Mouse (Mus musculus): ENCODE results near the gene Gm4881. TPM values are rescaled to one million over a fixed set of nuclear protein-coding genes. Genes with fewer than 3 reads are reported as not detected.

Gene Gm4881
- polyA plus RNA-seq, 1 experiment: not detected

DNA sequence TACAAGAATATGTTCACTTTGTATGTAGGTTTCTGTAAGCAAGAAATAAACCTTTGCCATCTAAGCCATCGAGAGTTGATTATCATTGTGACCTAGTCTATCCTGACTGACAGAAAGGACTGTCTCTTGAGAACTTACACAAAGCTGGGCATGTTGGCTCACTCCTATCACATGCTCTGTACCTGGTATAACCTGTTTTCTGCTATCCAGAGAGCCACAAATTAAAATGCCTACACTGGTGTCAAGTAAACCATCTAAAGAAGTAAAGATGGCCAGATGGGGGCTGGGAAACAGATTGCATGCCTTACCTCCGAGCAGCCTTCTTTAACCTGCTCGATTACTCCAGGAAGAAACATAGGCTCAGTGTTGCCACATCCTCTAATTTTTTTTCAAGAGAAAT is 66.7 kb downstream of the Gm4881 start:
- H3K4me1 ChIP-seq (ENCODE audit: control insufficient read depth, insufficient read depth, low read length): no peaks in the 10 kb centered on the region
- H3K27ac ChIP-seq (ENCODE audit: insufficient read depth, low read depth, low read length): no peak overlapping the region
- TF ChIP-seq POLR2A (IDR thresholded peaks at IDR 0.05; ENCODE audit: borderline replicate concordance, low read depth, low read length): no peak
- TF ChIP-seq CTCF (IDR thresholded peaks at IDR 0.05; ENCODE audit: low read depth, low read length): no peak
- H3K4me3 ChIP-seq (ENCODE audit: insufficient read depth, low read length): no peak overlapping the region

Other genes starting within 250 kb of the Gm4881 start
- gene BC049730, start 235.3 kb downstream of the Gm4881 start, polyA plus RNA-seq (2012; ENCODE audit: insufficient read depth, insufficient read length, missing spikeins): not detected in 2 replicates
- gene Gm4763, start 217.6 kb downstream of the Gm4881 start, polyA plus RNA-seq (2012; ENCODE audit: insufficient read depth, insufficient read length, missing spikeins): not detected in 2 replicates
- gene Cd177, start 184.2 kb downstream of the Gm4881 start, polyA plus RNA-seq (2012; ENCODE audit: insufficient read depth, insufficient read length, missing spikeins): 0.47 and 0.74 TPM in 2 replicates
- 1.7 TPM in 1 of 2 replicates, not detected in the other for gene Ceacam10, start 167.3 kb downstream of the Gm4881 start, polyA plus RNA-seq (2012; ENCODE audit: insufficient read depth, insufficient read length, missing spikeins)
- gene Gm9844, start 82.3 kb downstream of the Gm4881 start, polyA plus RNA-seq (2012; ENCODE audit: insufficient read depth, insufficient read length, missing spikeins): 2.4 TPM in 1 of 2 replicates, not detected in the other
- gene Lypd4, start 74.6 kb downstream of the Gm4881 start, polyA plus RNA-seq (2012; ENCODE audit: insufficient read depth, insufficient read length, missing spikeins): not detected in 2 replicates
- not detected in 2 replicates for gene Dmrtc2, start 74.4 kb downstream of the Gm4881 start, polyA plus RNA-seq (2012; ENCODE audit: insufficient read depth, insufficient read length, missing spikeins)
- gene Rps19, start 60.1 kb downstream of the Gm4881 start, polyA plus RNA-seq (2012; ENCODE audit: insufficient read depth, insufficient read length, missing spikeins): 1,580 and 1,635 TPM in 2 replicates
- gene Cd79a, start 47.1 kb downstream of the Gm4881 start, polyA plus RNA-seq (2012; ENCODE audit: insufficient read depth, insufficient read length, missing spikeins): not detected in 2 replicates
- 197 and 204 TPM in 2 replicates for gene Arhgef1, start 41.6 kb downstream of the Gm4881 start, polyA plus RNA-seq (2012; ENCODE audit: insufficient read depth, insufficient read length, missing spikeins)
- gene Rabac1, start 28.3 kb upstream of the Gm4881 start, polyA plus RNA-seq (2012; ENCODE audit: insufficient read depth, insufficient read length, missing spikeins): 205 and 226 TPM in 2 replicates
- gene Atp1a3, start 61.5 kb upstream of the Gm4881 start, polyA plus RNA-seq (2012; ENCODE audit: insufficient read depth, insufficient read length, missing spikeins): 70.0 and 85.8 TPM in 2 replicates
- gene Grik5, start 127.9 kb upstream of the Gm4881 start, polyA plus RNA-seq (2012; ENCODE audit: insufficient read depth, insufficient read length, missing spikeins): 1.5 and 2.1 TPM in 2 replicates
- 9.6 and 9.7 TPM in 2 replicates for gene Zfp574, start 128.1 kb upstream of the Gm4881 start, polyA plus RNA-seq (2012; ENCODE audit: insufficient read depth, insufficient read length, missing spikeins)
- 105 and 121 TPM in 2 replicates for gene Pou2f2, start 235.2 kb upstream of the Gm4881 start, polyA plus RNA-seq (2012; ENCODE audit: insufficient read depth, insufficient read length, missing spikeins)

Data from bone marrow macrophage, adult 2 months (primary cell).